Mouse (Mus musculus) spleen, adult 2 months (tissue): ENCODE results near the gene Ppcs.

ENCODE experiments used
- CTCF ChIP-seq: fragments of 200-500 bp; IDR thresholded peaks from 2 replicates; pipeline ENCODE4 v1.5.1; 2011; ENCODE audit warnings: mild to moderate bottlenecking, inconsistent platforms; ENCODE audit not compliant: insufficient read depth, insufficient read length, insufficient replicate concordance; ENCODE audit errors: extremely low read depth
- POLR2A ChIP-seq: fragments of 200-500 bp; IDR thresholded peaks from 2 replicates; pipeline ENCODE4 v1.6.1; 2011; ENCODE audit warnings: low read depth, low read length, inconsistent platforms

DNA sequence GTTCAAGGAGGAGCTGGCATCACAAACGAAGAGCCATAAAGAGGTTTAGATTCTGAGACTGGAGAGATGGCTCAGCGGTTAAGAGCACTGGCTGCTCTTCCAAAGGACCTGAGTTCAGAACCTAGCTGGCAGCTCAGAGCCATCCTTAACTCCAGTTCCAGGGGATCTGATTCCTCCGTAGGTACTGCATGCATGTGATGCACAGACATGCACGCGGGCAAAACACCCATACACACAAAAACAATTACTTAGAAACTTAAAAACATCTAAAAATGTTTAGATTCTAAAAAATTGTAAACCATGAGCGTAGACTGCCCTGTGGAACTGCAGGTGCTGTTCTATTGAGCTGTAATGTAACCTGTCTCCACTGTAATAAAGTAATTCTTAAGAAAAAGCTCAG lies 52.8 kb downstream of the Ppcs start:
- TF ChIP-seq CTCF = no peak
- no peak for TF ChIP-seq POLR2A
